Mouse (Mus musculus) layer of hippocampus, adult 18-20 months (tissue): ENCODE measurements around the gene Mtmr11. TPM values are rescaled to one million over a fixed set of nuclear protein-coding genes. Genes with fewer than 3 reads are reported as not detected.
"Not testable (repeated sequence)": the region's sequence is repeated elsewhere in the genome, so short reads cannot be mapped to it uniquely, and the experiment has no call there.

ENCODE experiments used
- DNase-seq, 2 experiments: peaks; one replicate each; pipeline ENCODE4 v3.0.0; 2022; ENCODE audit warnings: low spot score in 2 of 2
- microRNA-seq, 2 experiments: library from miRNA; unstranded; fragments of <30 nt; microRNA quantifications; one replicate each; pipeline ENCODE4 v1.2.0; 2021
- total RNA-seq, 2 experiments: library from RNA; stranded (reverse); gene quantifications; 2 replicates each; pipeline ENCODE4 v1.2.3; 2021

Gene Mtmr11
- total RNA-seq, 2 experiments from 2014 or later = 4.0 to 6.8 TPM

GRCm38 (mm10) chr3:96199731-96200130, 37.9 kb downstream of the Mtmr11 start:
- DNase-seq = no peak

- no peak for DNase-seq
Measured at GRCm38 (mm10) chr3:96207819-96208218, 46.0 kb downstream of the Mtmr11 start.

GRCm38 (mm10) chr3:96209242-96209641, 47.4 kb downstream of the Mtmr11 start:
- DNase-seq = no peak

- no peak for DNase-seq
Measured at GRCm38 (mm10) chr3:96219191-96219641, 57.4 kb downstream of the Mtmr11 start.

- peak; percentile 77 to 91 for DNase-seq
Measured at GRCm38 (mm10) chr3:96219661-96220130, 57.9 kb downstream of the Mtmr11 start, which contains the start of the genes Bola1 and Hist2h2ab. Gene Bola1 (minus strand): TSS chr3:96219709. Gene Hist2h2ab (plus strand): TSS chr3:96219865.

- not testable (repeated sequence) for DNase-seq
Measured at GRCm38 (mm10) chr3:96220131-96220764, 58.4 kb downstream of the Mtmr11 start.

GRCm38 (mm10) chr3:96220765-96221639, 59.2 kb downstream of the Mtmr11 start, which contains the start of the genes Hist2h2ac and Hist2h2be:
Gene Hist2h2ac (minus strand): TSS chr3:96220880.
Gene Hist2h2be (plus strand): TSS chr3:96221119.
- DNase-seq = peak; percentile 89 to 94

Small RNA genes lying within 50 kb of the gene (microRNA-seq; reads per million reads assigned to microRNA genes)
- gene Gm44492 = 0 reads per million in 2 experiments

Other genes starting within 250 kb of the Mtmr11 start
- 10 to 100 TPM; 88.3 to 89.6 TPM for gene Anp32e, start 232.8 kb upstream of the Mtmr11 start, total RNA-seq
- gene Plekho1, start 166.0 kb upstream of the Mtmr11 start, total RNA-seq = 10 to 100 TPM; 40.5 to 42.5 TPM
- gene Vps45, start 103.5 kb upstream of the Mtmr11 start, total RNA-seq = 10 to 100 TPM; 43.7 to 45.6 TPM
- 10 to 100 TPM; 40.1 to 40.8 TPM for gene Otud7b, start 57.5 kb upstream of the Mtmr11 start, total RNA-seq
- gene Sf3b4, start 10.3 kb downstream of the Mtmr11 start, total RNA-seq = 10 to 100 TPM; 50.4 to 51.0 TPM
- 100 to 1,000 TPM; 359 to 373 TPM for gene Sv2a, start 19.1 kb downstream of the Mtmr11 start, total RNA-seq
- gene Bola1, start 57.7 kb downstream of the Mtmr11 start, total RNA-seq = 10 to 100 TPM; 18.2 to 19.4 TPM
- gene Hist2h2ab, start 57.9 kb downstream of the Mtmr11 start, total RNA-seq = 10 to 100 TPM; 10.4 to 10.6 TPM
- 10 to 100 TPM; 24.5 to 27.2 TPM for gene Hist2h2ac, start 58.9 kb downstream of the Mtmr11 start, total RNA-seq
- 1 to 10 TPM; 8.3 to 9.0 TPM for gene Hist2h2be, start 59.1 kb downstream of the Mtmr11 start, total RNA-seq
- 10 to 100 TPM in 1 of 2 experiments, 1 to 10 TPM in 1; 7.7 to 11.1 TPM for gene Hist2h3c2, start 77.1 kb downstream of the Mtmr11 start, total RNA-seq
- gene Hist2h2aa2, start 78.3 kb downstream of the Mtmr11 start, total RNA-seq = 100 to 1,000 TPM; 207 to 216 TPM
- 10 to 100 TPM in 1 of 2 experiments, 1 to 10 TPM in 1; 8.7 to 12.8 TPM for gene Hist2h2aa1, start 83.5 kb downstream of the Mtmr11 start, total RNA-seq
- not detected for gene Hist2h3c1, start 84.7 kb downstream of the Mtmr11 start, total RNA-seq
- 10 to 100 TPM; 33.3 to 33.7 TPM for gene Hist2h4, start 101.3 kb downstream of the Mtmr11 start, total RNA-seq
- 10 to 100 TPM; 35.3 to 37.8 TPM for gene Hist2h3b, start 106.7 kb downstream of the Mtmr11 start, total RNA-seq
- gene Hist2h2bb, start 107.7 kb downstream of the Mtmr11 start, total RNA-seq = 100 to 1,000 TPM; 146 to 147 TPM
- gene Fcgr1, start 132.0 kb downstream of the Mtmr11 start, total RNA-seq = 1 to 10 TPM; 1.9 to 3.8 TPM